Mouse (Mus musculus): Measurements from ENCODE around the gene Eif3k.

Gene Eif3k

DNA sequence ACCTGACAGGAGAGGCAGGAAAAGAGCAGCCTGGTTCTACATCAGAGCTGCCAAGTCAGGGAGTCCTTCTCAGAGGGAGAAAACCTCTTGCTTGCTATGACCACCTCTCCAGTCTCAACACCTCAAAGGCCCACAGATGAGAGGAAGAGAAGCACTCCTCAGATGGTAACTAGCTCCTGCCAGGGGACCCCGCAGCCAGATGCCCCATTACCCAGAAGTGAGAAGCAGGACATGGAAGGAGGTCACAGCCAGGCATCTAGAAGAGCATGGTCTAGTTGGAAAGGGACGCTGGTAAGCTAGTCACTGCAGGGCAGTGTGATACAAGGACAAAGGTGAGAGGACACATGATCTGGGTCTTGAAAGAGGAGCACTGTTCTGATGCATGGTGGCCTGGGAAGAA is 47.8 kb downstream of the Eif3k start:
- no peak for DNase-seq

DNA sequence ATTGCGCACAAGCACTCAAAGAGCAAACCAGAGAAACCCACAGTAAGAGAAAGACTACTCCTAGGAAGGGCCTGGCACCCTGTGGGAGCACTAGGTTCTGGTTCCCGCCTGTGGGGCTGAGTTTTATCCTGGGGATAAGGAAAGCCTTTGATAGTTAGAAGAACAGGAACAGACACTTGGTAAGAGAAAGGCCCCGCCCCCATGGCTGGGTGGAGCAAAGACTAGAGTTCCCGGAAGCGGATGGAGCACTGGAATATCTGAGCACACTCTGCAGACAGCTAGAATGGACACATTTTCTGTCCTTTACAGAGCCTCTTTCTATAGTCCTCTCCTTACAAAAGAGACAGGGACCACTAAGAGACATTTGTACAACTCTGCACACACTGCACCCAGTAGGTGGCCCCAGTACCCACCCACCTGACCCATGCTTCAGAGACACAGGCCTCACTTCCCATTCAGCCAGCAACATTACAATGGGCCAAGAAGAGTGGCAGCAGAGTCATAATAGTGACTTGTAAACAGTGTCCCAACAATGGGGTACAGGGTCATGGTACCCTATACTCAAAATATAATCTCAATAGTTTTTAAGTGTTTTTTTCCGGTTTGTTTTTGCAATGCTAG is 49.1 kb downstream of the Eif3k start:
- no peak for DNase-seq

DNA sequence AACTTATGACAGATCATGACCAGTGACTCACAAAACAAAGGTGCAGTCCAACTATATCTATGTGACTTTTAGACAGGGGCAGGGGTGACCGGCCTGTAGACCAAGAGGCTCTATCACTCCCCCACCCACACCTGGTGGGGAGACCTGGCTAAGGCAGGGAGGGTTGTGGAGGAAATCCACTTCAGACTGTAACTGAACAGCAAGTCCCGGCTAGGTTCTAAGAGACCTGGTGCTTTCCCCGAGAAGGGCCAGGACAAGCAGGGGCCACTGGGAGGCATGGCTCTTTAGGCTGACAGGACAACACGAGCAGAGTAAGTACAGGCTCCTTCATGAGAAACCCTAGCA is 50.0 kb downstream of the Eif3k start:
- DNase-seq = no peak

DNA sequence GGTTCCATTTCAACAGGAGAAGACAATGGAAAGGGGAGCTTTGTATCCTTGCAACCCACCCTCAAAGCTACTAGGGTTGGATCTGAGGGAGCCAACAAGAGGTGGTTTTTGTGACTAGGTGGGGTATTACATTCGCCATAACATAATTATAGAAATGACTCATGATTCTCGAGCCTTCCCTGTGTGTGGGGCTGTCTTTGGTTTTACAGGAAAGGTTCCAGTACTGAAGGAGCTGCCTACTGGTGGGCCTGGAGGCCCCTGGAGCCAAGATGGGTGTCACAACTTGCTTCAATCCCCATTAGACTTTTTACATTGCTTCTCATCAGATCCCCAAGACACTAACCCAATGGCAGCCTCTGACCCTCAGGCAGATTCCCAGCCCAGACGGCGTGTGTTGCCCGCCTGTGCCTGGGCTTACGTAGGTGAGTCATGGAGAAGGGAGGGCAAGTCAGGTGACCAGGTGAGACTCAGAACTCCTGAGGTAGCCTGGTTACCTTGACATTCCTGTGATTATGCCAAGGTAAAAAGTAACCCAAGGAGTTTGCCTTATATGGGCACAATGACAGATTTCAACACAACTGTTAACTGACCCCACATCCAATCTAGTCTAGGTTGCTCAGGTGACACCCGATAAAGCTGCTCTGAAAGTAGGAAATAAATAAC is 50.5 kb downstream of the Eif3k start:
- DNase-seq = no peak

DNA sequence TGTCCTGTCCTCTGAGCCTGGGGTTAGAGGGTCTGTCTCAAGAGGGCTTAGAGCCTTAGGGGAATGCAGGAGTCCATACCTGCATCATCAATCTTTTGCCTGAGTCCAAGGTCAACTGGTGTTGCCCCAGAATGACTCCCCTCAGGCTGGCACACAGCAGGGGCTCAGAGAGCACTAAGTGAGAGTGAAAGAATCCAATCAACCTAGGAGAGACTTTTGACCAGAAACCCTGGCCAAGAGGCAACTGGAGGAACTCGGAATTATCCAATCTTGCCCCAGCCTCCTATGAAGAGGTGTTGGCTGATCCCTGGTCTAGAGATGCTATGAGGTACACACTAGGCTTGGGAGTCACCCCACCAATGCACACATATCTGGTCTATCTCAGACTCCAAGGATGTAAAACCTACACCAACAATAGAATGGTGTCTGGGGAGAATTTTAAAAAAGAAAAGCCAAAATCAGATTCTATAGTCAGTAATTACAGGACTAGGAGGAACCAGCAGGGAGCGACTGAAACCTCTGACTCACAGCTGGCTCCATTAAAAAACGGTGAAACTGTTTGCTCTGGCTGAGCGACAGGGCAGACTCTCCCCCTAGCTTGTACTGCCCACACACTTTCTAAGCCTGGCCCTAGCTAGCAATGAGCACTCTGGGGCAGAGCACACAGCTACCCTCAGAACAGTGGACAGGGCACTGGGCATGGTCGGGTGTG is 51.2 kb downstream of the Eif3k start:
- no peak for DNase-seq

DNA sequence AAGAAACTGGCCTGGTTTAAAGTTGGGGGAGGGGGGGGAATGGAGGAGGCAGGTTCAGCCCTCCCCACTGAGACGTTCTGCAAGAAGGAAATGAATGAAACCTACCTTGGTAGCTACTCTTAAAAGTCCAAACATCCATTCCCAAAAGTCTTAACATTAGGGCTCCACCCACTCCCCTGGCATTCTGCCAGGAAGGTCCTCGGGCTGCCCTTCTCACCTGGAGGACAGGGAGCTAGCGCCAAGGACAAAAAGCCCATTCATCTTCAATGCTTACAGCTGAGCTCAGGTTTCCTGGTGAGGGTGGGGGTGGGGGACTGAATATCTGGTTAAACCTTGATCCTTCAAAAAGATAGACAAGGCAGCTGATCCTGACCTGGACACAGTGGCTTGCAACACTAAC is 52.3 kb downstream of the Eif3k start:
- peak; percentile 32 for DNase-seq

DNA sequence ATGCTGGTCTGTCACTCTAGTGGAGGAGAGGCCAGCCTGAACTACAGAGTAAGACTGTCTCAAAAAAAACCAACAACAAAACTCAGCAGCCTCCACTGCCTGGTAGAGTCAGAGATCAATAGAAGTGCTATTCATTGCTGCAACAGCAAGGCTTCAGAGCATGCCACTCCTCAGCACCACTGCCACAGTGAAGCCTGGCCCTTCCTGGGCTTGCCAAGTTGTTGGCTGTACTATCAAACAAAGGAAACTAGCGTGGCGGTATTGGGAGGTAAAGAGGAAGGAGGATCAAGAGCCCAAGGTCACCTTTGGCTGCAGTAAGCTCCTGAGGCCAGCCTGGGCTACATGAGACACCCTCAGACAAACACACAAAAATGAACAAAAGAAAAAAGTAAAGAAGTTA is 55.5 kb downstream of the Eif3k start:
- DNase-seq = no peak

DNA sequence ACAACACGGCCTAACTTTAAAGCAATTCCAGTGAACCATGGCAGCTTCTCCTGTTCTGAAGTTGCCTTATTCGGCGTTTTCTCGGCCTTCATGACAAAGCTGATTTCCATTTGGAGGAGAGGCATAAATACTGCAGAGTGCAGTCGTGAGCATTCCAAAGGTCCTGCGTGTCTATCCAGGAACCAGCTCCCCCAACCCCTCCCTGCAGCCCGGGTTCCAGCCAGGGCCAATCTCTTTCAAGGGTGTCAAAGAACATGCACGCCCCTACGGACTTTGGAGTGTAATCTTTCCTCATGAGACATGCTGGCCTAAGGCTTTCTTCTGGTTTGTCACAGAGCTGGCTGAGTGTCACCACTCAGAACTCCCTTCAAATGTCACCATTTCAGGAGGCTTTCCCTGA is 56.3 kb downstream of the Eif3k start:
- no peak for DNase-seq

DNA sequence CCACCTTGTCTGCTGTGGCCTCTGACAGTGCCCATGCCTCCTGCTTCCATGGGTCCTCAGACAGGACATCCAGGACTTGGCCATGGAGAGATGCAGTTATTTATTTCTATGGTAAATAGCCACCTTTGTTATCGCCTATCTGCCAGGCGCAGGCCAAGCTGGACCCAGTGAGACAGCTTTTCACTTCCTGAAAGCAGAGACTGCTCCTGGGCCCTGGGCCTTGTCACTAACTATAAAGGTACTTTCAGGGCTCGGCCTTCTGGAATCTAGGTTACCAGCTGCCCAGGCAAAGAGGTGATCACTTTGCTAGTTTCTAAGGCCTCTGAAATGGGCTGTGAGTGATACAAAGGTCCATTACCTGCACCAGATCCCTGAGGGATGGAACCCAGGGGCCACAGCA is 56.9 kb downstream of the Eif3k start:
- DNase-seq = no peak

DNA sequence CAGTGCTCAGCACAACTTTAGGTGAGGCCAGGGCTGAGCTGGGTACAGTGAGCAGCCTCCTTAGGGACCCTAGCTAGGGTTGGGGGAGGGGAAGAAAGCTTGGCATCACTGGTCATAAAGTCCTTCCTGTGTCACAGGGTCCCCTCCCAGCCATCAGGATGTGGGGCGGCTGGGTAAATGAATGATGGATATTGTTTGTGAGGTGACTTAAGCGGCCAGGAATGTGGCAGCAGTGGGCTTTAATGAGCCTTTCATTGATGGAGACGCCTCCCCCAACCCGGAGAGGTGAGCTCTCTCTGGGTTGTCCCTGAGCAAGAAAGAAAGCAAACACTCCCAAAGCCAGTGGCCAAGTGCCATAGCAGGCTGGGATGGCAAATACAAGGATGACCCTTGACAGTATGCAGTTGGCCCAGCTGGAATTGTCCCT is 57.8 kb downstream of the Eif3k start:
- DNase-seq = no peak

DNA sequence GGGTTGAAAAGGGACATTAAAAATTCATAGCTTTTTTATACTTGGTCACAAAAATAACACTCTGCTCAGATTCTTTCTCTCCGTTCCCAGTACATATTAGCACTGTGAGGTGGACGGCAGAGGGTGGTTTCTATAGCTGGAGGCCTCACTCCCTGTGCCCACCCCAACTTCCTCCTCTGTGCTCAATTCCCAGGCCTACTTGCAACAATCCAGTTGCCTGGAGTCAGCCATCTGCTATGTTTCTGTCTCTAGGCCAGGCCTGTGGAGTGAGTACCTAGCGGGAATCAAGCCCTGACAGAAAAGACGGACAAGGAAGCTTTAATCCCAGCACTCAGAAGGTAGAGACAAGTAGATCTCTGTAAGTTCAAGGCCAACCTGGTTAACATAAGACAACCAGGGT is 59.1 kb downstream of the Eif3k start:
- peak; percentile 42 to 57 for DNase-seq

DNA sequence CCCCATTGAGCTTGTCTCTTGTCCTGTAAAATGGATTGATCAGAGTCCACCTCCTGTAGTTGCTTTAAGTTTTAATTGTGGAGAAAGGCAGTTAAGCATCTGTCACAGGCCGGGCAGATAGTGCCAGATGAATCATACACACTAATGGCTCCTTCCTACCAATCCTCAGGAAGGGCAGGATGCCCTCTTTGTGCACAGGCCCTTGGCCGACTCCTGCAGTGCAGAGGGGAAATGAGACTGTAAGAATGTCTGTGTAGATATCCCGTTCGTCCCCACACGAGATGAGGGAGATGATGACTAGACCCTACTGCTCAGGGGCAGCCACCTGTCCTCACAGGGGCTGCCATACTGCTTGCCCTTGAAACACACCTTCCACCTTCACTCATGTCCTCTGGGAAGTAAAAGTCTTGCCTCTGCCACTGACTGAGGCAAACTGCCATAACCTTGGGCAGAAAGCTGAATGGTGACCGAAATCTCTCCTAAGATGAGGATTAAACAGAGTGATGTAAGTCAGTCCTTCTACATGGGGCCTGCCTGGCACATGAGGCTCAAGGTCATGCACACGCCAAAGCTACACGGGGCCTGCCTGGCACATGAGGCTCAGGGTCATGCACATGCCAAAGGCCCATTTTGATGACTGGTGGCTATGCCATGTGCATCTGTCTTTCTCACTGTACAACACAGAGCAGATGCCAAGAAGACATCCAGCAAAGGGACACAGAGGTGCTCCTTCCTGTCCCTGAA is 59.8 kb downstream of the Eif3k start:
- peak in 1 of 2 experiments; percentile 44 for DNase-seq

All from cerebellum, postnatal 10 days (tissue).